Mouse (Mus musculus): ENCODE results near the gene Tmem221. TPM values are rescaled to one million over a fixed set of nuclear protein-coding genes. Genes with fewer than 3 reads are reported as not detected.

Gene Tmem221
- polyA plus RNA-seq, 1 experiment from 2014 or later = 0.29 TPM

DNA sequence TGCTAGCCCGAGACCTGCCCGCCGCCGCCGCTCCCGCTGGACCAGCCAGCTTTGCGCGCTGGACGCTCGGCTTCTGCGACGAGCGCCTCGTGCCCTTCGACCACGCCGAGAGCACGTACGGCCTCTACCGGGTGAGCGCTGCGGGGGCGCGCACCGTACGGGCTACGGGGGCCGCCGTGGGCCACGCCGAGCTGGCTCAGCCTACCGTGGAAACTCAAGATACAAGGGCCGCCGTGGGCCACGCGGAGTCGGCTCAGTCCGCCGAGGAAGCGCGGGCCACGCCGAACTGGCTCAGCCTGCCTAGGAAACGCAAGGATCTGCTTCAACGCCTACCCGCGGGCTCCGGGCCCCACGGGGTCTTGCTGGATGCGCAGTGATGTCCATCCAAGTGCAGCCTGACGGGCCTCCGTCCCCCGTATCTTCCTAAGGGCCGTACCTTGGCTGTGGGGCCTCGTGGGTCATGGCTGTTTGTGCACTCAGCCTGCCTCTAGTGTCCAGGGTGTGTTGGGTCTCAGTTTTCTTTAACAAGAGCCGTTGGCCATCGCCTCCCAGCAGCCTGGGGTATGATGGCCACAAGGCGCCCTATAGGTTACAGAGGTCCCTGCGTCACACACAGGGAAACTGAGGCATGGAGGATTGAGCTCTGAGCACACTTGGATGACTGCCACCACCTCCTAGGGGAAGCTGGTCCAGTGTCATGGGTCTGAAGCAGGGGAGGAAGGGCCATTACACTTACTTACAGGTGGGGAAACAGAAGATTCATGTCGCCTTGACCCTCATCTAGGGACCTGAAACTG lies 33.9 kb upstream of the Tmem221 start:
- WGBS = 5% methylated on average over 60 of the region's 60 CpGs
- H3K27ac ChIP-seq = peak overlapping the region; percentile 97
- H3K9me3 ChIP-seq (replicated peaks) = no peaks in the 10 kb centered on the region
- no peak for DNase-seq (ENCODE audit: low spot score)
- H3K27me3 ChIP-seq (ENCODE audit: low read depth, poor library complexity, severe bottlenecking) = peaks cover 21% of the 10 kb centered on the region; the same call in 1 of the 2 replicates
- H3K36me3 ChIP-seq = peaks cover 16% of the 10 kb centered on the region
- peak overlapping the region; percentile 90 for H3K4me3 ChIP-seq
- peaks cover 41% of the 10 kb centered on the region for H3K4me1 ChIP-seq

DNA sequence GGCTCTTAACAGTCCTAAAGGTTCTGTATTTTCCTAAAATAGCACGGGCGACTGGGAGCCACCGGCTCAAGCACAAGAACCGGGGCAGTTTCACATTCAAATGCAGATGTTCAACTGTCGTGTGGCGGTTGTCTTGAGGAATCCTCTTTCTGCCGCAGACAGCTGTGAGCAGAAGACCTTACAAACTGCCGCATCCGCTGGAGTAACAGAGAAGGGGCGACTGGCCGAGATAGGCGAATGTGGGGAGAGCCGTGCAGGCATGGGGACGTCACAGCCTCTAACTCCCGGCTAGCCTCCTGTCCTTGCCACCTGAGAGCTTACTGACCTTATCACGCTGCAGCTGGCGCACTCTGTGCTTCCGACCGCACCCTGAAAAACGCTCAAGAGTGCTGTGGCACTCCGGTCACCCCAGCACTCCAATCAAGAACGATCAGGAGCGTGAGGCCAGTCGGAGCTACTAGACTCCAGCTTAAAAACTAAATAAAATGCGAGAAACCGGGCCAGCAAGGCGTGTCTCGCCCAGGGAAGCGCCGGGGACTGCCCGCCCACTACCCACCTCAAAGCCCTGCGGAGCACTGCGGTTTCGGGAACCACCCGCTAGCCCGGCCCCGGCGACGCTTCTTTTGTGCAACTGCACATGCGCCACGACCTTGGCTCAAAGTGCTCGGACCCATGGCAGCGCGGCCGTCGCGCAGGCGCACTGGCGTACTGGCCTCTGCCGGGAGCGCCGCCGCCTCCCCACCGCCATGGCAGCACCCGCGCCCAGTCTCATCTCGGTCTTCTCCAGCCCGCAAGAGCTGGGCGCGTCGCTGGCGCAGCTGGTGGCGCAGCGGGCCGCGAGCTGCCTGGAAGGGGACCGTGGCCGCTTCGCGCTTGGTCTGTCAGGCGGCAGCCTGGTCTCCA lies 33.1 kb upstream of the Tmem221 start, which contains the start of gene Pgls:
TSS of gene Pgls (plus strand) at position 706 of the 903 bp plus-strand sequence.
- Histone ChIP-seq H3K27me3 (ENCODE audit: low read depth, poor library complexity, severe bottlenecking) (peaks cover 21% of the 10 kb centered on the region; the same call in 1 of the 2 replicates), H3K4me1 (peaks cover 41% of the 10 kb centered on the region), H3K27ac (peak within 1 kb of the TSS; percentile 97), H3K36me3 (peaks cover 16% of the 10 kb centered on the region), H3K4me3 (peak within 1 kb of the TSS; percentile 90), H3K9me3 (replicated peaks) (no peaks in the 10 kb centered on the region)
- under 1% methylated on average over 71 of the region's 71 CpGs for WGBS
- DNase-seq (ENCODE audit: low spot score) = peak; percentile 98

DNA sequence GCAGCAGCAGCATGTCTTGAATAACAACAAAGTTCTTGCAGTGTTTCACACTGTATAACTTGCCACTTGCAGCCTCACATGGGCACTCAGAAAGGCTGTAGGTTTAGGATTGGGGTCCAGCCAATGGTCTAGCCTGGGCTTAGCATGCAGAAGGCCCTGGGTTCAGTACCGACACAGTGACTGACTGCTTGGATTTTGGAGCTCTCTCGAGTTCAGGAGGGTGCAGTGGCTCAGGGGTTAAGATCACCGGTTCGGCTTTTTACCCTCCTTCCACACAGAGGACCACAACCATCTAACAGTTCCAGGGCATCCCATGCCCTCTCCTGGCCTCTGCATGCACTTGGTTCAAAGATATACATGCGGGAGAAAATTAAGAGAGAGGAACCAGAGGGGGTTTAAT lies 32.3 kb upstream of the Tmem221 start:
- Histone ChIP-seq H3K9me3 (replicated peaks) (no peaks in the 10 kb centered on the region), H3K27me3 (ENCODE audit: low read depth, poor library complexity, severe bottlenecking) (peaks cover 21% of the 10 kb centered on the region; the same call in 1 of the 2 replicates), H3K4me3 (peak overlapping the region; percentile 90), H3K4me1 (peaks cover 38% of the 10 kb centered on the region), H3K36me3 (peaks cover 18% of the 10 kb centered on the region), H3K27ac (no peak overlapping the region)
- 29% methylated on average over 5 of the region's 5 CpGs for WGBS
- no peak for DNase-seq (ENCODE audit: low spot score)

DNA sequence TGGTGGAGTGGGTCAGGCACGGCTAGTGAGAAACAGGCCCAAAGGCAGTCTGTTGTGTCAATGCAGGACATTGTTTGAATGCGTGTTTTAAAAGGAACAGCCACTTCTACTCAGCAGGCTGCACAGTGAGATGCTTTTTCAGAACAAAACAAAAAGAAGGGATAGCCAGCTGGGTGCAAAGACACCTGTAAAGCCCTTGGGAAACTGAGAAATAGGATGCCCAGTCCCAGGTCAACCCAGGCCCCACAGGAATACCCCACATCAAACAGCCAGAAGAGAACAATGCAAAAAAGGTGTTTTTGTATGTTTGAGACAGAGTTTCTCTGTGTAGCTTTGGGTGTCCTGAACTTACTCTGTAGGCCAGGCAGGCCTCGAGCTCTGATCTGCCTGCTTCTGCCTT lies 30.1 kb upstream of the Tmem221 start:
- DNase-seq (ENCODE audit: low spot score) = no peak
- Histone ChIP-seq H3K27me3 (ENCODE audit: low read depth, poor library complexity, severe bottlenecking) (peaks cover 21% of the 10 kb centered on the region; the same call in 1 of the 2 replicates), H3K36me3 (peaks cover 26% of the 10 kb centered on the region), H3K4me3 (no peak overlapping the region), H3K27ac (no peak overlapping the region), H3K9me3 (replicated peaks) (no peaks in the 10 kb centered on the region), H3K4me1 (peaks cover 26% of the 10 kb centered on the region)
- 75% methylated on average over 3 of the region's 3 CpGs for WGBS

DNA sequence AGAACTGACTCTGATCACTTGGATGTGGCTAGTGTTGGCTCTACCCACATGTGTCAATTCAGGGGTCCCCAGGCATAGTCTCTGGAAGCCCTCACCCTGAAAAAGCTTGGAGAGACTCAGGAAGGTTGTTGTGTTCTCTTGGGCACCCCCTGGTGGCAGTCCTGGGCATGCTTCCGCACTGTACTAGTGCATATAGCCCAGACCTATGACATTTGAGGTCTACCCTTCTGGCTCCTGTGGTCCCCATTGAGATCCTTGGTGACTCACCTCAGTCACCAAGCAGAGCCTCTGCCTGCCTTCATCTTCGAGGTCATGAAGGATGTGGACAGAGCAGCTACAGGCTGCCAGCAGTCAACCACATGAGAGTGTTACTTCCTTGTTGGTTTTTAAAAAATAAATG lies 28.2 kb upstream of the Tmem221 start:
- Histone ChIP-seq H3K36me3 (peaks cover 23% of the 10 kb centered on the region), H3K4me3 (no peak overlapping the region), H3K27ac (no peak overlapping the region), H3K27me3 (ENCODE audit: low read depth, poor library complexity, severe bottlenecking) (peaks cover 22% of the 10 kb centered on the region; the same call in 1 of the 2 replicates), H3K9me3 (replicated peaks) (no peaks in the 10 kb centered on the region), H3K4me1 (peaks cover 9% of the 10 kb centered on the region)
- DNase-seq (ENCODE audit: low spot score) = peak; percentile 60
- 79% methylated on average over 2 of the region's 2 CpGs for WGBS

DNA sequence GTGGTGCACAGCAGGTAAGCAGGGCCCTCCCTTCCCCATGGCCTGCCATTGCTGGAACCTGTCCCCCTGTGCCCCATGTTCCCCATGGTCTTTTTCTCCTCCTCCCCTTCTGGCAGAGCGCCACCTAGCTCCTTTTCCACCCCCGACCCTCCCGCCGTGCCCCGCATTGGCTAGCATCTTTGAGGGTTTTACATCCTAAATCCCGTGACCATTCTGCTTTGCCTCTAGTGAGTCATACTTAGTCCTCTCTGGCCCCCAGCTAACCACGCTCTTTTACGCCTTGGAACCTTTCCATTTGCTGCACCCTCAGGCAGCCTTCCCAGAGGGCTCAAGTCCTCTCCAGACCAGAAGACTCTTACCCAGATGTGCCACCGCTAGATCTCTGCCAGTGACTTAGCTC lies 21.5 kb upstream of the Tmem221 start:
- Histone ChIP-seq H3K27me3 (ENCODE audit: low read depth, poor library complexity, severe bottlenecking) (peaks cover 30% of the 10 kb centered on the region), H3K9me3 (replicated peaks) (no peaks in the 10 kb centered on the region), H3K27ac (no peak overlapping the region), H3K4me3 (no peak overlapping the region), H3K4me1 (0 out of 2 replicates have a peak, but pooled peaks cover 4% of the 10 kb centered on the region), H3K36me3 (peaks cover 19% of the 10 kb centered on the region)
- WGBS = 40% methylated on average over 9 of the region's 9 CpGs
- no peak for DNase-seq (ENCODE audit: low spot score)

DNA sequence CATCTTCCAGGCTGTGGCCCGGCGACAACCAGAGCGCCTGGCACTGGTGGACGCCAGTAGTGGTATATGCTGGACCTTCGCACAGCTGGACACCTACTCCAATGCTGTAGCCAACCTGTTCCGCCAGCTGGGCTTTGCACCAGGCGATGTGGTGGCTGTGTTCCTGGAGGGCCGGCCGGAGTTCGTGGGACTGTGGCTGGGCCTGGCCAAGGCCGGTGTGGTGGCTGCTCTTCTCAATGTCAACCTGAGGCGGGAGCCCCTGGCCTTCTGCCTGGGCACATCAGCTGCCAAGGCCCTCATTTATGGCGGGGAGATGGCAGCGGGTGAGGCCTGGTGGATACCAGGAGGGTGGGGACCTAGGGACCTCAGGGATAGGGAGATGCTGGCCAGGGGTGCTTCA lies 20.8 kb upstream of the Tmem221 start:
- H3K4me3 ChIP-seq = no peak overlapping the region
- H3K4me1 ChIP-seq = 0 out of 2 replicates have a peak, but pooled peaks cover 4% of the 10 kb centered on the region
- H3K27me3 ChIP-seq (ENCODE audit: low read depth, poor library complexity, severe bottlenecking) = peaks cover 30% of the 10 kb centered on the region
- H3K9me3 ChIP-seq (replicated peaks) = no peaks in the 10 kb centered on the region
- peaks cover 12% of the 10 kb centered on the region for H3K36me3 ChIP-seq
- 91% methylated on average over 14 of the region's 14 CpGs for WGBS
- DNase-seq (ENCODE audit: low spot score) = no peak
- no peak overlapping the region for H3K27ac ChIP-seq

DNA sequence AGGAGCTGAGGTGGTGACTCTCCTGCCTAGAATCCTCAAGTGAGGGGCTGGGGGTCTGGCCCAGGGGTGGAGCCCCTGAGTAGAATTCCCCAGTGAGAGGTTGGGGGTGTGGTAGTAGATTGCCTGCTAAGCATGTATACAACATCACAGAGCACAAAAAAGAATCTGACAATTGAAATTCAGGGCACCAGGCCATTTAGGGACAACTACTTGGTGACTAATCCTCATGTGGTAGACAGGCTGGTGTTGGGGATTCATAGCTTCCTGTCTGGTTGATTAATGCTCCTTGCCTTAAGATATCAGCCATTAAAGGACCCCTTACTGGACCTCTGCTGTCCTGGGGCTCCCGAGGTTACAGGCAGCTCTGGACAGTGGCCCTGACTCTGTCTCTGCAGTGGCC lies 20.3 kb upstream of the Tmem221 start:
- no peaks in the 10 kb centered on the region for H3K9me3 ChIP-seq (replicated peaks)
- H3K4me1 ChIP-seq = 0 out of 2 replicates have a peak, but pooled peaks cover 4% of the 10 kb centered on the region
- H3K4me3 ChIP-seq = no peak overlapping the region
- H3K27ac ChIP-seq = no peak overlapping the region
- peaks cover 30% of the 10 kb centered on the region for H3K27me3 ChIP-seq (ENCODE audit: low read depth, poor library complexity, severe bottlenecking)
- whole genome bisulfite sequencing = 64% methylated on average over 1 of the region's 1 CpGs
- peaks cover 7% of the 10 kb centered on the region for H3K36me3 ChIP-seq
- DNase-seq (ENCODE audit: low spot score) = no peak

DNA sequence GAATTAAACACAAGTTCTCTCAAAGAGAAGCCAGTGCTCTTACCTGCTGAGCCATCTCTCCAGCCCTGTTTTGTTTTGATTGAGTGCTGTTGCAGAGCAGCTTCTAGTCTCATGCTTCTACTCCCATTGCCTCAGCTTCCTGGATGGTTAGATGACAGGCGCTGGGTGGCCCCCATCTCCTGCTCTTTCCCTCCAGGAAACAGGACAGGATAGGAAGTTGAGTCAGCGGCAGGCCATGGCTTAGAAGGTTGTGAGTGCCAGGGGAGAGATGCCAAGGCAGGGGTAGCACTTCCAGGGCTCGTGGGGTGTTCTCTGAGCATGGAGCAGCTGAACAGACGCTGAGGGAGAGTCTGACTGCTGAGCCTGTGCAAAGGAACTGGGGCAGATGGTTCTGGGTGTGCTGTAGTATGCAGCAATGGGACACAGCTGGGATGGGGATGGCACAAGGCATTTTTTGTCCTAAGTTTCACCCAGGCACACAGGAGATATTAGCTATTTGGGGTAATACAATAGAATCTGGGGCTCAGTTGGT lies 19.3 kb upstream of the Tmem221 start:
- H3K4me3 ChIP-seq = no peak overlapping the region
- 0 out of 2 replicates have a peak, but pooled peaks cover 4% of the 10 kb centered on the region for H3K4me1 ChIP-seq
- H3K27me3 ChIP-seq (ENCODE audit: low read depth, poor library complexity, severe bottlenecking) = peaks cover 30% of the 10 kb centered on the region
- H3K27ac ChIP-seq = no peak overlapping the region
- 75% methylated on average over 4 of the region's 4 CpGs for WGBS
- no peaks in the 10 kb centered on the region for H3K9me3 ChIP-seq (replicated peaks)
- DNase-seq (ENCODE audit: low spot score) = no peak
- peaks cover 5% of the 10 kb centered on the region for H3K36me3 ChIP-seq

DNA sequence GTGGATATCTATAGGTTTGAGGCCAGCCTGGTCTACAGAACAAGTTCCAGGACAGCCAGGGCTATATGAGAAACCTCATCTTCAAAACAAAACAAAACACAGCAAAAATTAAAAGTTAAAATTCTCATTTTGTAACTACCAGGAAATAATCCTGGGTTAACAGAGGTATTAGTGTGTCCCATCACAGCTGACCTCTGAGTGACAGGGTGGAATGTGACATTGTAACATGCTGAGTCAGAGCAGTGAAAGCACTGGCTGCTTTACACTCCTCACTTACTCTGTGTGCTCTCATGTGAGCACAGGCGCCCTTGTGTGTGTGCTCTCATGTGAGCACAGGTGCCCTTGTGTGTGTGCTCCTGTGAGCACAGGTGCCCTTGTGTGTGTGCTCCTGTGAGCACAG lies 16.3 kb upstream of the Tmem221 start:
- Histone ChIP-seq H3K9me3 (replicated peaks) (no peaks in the 10 kb centered on the region), H3K27me3 (ENCODE audit: low read depth, poor library complexity, severe bottlenecking) (peaks cover 16% of the 10 kb centered on the region), H3K4me3 (no peak overlapping the region), H3K4me1 (peaks cover 14% of the 10 kb centered on the region), H3K36me3 (no peaks in the 10 kb centered on the region), H3K27ac (no peak overlapping the region)
- DNase-seq (ENCODE audit: low spot score) = no peak
- 75% methylated on average over 1 of the region's 1 CpGs for WGBS

DNA sequence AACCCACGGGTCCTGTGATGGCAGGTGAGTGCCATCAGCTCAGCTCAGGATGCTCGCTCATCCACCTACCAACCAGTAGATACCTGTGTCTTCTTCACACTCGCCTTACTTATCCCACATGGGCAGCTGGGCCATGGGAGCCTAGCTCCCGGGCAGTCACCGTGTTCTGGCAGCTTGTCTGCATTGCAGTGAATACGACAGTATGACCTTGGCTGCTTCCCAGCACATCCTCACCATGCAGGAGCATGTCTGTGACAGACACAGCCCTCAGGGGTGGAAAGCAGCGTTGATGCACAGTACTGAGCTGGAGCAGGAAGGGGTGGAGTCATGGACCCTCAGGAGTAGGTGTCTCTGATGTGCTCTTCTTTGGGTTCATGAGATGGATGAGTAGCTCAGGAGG lies 15.8 kb upstream of the Tmem221 start:
- H3K9me3 ChIP-seq (replicated peaks) = no peaks in the 10 kb centered on the region
- H3K27ac ChIP-seq = no peak overlapping the region
- WGBS = 76% methylated on average over 7 of the region's 7 CpGs
- no peak overlapping the region for H3K4me3 ChIP-seq
- no peak for DNase-seq (ENCODE audit: low spot score)
- H3K4me1 ChIP-seq = peaks cover 16% of the 10 kb centered on the region
- peaks cover 13% of the 10 kb centered on the region for H3K27me3 ChIP-seq (ENCODE audit: low read depth, poor library complexity, severe bottlenecking)
- no peaks in the 10 kb centered on the region for H3K36me3 ChIP-seq

DNA sequence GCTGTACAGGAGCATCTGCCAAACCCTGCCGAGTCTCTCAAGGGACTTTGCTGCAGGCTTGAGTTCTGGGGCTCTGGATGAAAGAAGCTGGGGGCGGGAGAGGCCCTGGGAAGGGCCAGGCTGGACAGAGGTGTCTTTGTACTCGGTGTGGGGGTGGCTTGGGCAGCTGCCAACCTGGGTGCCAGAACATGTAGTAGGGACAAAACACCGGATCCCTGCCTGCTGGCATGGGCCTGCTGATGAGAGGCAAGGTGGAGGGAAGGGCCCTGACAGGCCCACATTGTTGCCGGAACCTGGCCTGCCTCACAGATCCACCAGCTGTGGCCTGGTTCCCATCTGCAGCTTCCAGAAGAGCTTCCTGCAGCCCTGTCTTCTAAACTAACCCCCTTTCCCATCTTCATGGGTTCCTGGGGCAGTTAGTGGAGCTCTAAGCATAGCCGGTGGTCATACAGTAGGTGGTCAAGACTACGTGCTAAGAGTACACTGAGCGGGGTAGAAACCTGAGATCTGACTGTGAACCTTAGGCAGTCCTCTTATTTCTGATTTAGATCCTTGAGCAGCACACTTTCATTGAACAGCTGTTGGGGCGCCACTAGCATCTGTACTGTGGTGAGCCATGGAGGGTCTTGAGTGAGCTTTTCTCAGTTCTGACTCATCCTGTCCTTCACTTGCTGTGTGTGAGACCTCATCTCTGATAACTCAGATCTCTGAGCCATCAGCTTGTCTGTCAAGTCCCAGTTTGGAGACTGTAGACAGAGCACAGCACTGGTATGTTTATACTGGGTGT lies 14.4 kb upstream of the Tmem221 start:
- DNase-seq (ENCODE audit: low spot score) = no peak

More for the DNA sequence above, 14.4 kb upstream of the Tmem221 start:
- Histone ChIP-seq H3K9me3 (replicated peaks) (no peaks in the 10 kb centered on the region), H3K4me3 (no peak overlapping the region), H3K27ac (no peak overlapping the region), H3K27me3 (ENCODE audit: low read depth, poor library complexity, severe bottlenecking) (peaks cover 23% of the 10 kb centered on the region), H3K4me1 (peaks cover 29% of the 10 kb centered on the region), H3K36me3 (no peaks in the 10 kb centered on the region)
- 87% methylated on average over 9 of the region's 9 CpGs for WGBS
